Mouse (Mus musculus) ES-Bruce4 (cell line): ENCODE measurements at regions not wholly inside any gene's neighbourhood (a gene's known extent, or its start where the extent isn't known, plus 50 kb on each side); places are given as distances from the start of the nearest gene placed in this dataset.
"Not testable (repeated sequence)": the region's sequence is repeated elsewhere in the genome, so short reads cannot be mapped to it uniquely, and the experiment has no call there.

Source experiments
- H3K27ac ChIP-seq: 2 replicates; pipeline ENCODE4 v1.5.1; 2012; ENCODE audit warnings: low read length, inconsistent platforms; ENCODE audit not compliant: insufficient read depth
- H3K27me3 ChIP-seq: 2 replicates; pipeline ENCODE4 v1.6.1; 2012; ENCODE audit warnings: mild to moderate bottlenecking, low read length, inconsistent platforms; ENCODE audit not compliant: control insufficient read depth, poor library complexity, insufficient read depth, severe bottlenecking
- H3K36me3 ChIP-seq: 2 replicates; pipeline ENCODE4 v1.6.1; 2012; ENCODE audit warnings: inconsistent platforms, mild to moderate bottlenecking, low read length, moderate library complexity; ENCODE audit not compliant: control insufficient read depth, poor library complexity, insufficient read depth, severe bottlenecking
- H3K4me1 ChIP-seq: one replicate; pipeline ENCODE4 v1.8.1; 2011; ENCODE audit warnings: low read length; ENCODE audit not compliant: control insufficient read depth, insufficient read depth
- H3K4me3 ChIP-seq: 2 replicates; pipeline ENCODE4 v1.5.1; 2011; ENCODE audit warnings: low read depth, mild to moderate bottlenecking, low read length
- H3K9ac ChIP-seq: 2 replicates; pipeline ENCODE4 v1.6.1; 2012; ENCODE audit warnings: low read depth, mild to moderate bottlenecking, inconsistent platforms; ENCODE audit not compliant: poor library complexity, severe bottlenecking
- H3K9me3 ChIP-seq: replicated peaks from 2 replicates; pipeline ENCODE4 v1.6.1; 2012; ENCODE audit warnings: mild to moderate bottlenecking, low read length, inconsistent platforms; ENCODE audit not compliant: control insufficient read depth, poor library complexity, insufficient read depth, severe bottlenecking
- CTCF ChIP-seq: IDR thresholded peaks from one replicate; pipeline ENCODE4 v1.8.1; 2011; ENCODE audit warnings: low read depth, low read length
- EP300 ChIP-seq: IDR thresholded peaks from 2 replicates; pipeline ENCODE4 v1.6.1; 2011; ENCODE audit warnings: low read depth, low read length; ENCODE audit not compliant: insufficient read depth
- POLR2A ChIP-seq: IDR thresholded peaks from one replicate; pipeline ENCODE4 v1.8.1; 2011; ENCODE audit warnings: low read length; ENCODE audit not compliant: insufficient read depth

DNA sequence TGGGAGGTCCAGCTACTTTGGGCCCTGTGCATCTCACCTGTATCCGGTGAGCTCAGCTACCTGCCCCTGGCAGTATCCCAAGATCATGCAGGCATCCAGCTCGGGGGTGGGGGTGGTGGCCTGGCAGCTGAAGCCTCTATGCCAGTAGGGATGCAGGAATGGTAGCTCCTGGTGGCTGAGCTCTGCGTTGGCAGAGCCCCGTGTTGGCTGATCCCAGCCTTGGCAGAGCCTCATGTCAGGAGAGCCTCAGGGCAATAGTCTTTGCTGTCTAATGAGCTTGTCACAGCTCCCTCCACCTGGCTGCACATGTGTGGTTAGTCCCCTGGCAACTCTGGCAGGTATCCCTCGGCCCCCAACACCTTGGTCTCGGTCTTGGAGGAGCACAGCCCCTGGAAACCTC lies 153.6 kb downstream of the Kif26a start:
- H3K27me3 ChIP-seq = no peaks in the 10 kb centered on the region
- no peak overlapping the region for H3K4me3 ChIP-seq
- TF ChIP-seq CTCF (no peak), POLR2A (no peak), EP300 (no peak)
- H3K9me3 ChIP-seq = no peaks in the 10 kb centered on the region
- H3K4me1 ChIP-seq = no peaks in the 10 kb centered on the region
- H3K36me3 ChIP-seq = no peaks in the 10 kb centered on the region
- no peak overlapping the region for H3K27ac ChIP-seq
- H3K9ac ChIP-seq = no peak overlapping the region

DNA sequence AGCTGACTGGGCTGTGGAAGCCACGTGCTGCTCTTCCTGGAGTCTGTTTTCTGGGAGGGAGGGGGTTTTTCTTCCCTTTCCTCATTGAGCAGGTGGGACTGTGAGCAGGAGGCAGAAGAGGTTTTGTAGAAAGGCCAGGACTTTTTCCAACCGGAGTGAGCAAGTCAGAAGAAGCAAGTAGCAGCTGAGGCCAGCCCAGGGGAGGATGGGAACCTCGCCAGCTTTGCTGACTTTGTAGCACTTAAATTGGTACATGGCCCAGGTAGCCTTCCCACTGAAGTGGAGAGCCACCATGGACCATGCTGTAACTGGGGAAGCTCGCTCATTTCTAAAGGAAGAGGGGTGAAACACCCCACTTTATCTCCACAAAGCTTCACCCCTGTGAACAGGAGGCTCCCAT lies 154.1 kb downstream of the Kif26a start:
- Histone ChIP-seq H3K27me3 (no peaks in the 10 kb centered on the region), H3K36me3 (no peaks in the 10 kb centered on the region), H3K9ac (no peak overlapping the region), H3K9me3 (no peaks in the 10 kb centered on the region), H3K4me1 (no peaks in the 10 kb centered on the region), H3K27ac (no peak overlapping the region), H3K4me3 (no peak overlapping the region)
- TF ChIP-seq CTCF = no peak
- no peak for TF ChIP-seq EP300
- no peak for TF ChIP-seq POLR2A

DNA sequence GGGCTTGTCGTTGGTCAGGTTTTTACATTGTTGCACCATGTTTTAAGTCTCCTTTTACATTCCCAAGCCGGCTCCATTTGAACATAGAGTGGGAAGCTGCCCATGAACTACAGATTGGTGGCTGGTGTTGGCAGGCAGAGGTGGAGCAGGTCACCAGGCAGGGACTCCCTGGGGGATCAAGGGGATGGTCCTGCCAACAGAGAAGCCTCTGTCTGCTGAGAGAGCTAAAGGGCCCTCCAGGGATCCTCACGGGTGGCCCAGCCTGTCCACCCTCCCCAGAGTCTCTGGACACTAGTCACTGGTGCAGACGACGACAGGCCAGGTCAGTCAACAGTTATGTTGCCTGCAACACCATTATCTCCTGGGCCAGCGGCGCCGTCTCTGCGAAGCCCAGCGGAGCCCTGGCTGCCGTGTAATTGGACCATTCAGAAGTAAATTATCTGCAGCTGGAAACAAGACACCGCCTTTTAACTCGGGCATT lies 155.4 kb downstream of the Kif26a start:
- Histone ChIP-seq H3K27ac (no peak overlapping the region), H3K9me3 (no peaks in the 10 kb centered on the region), H3K27me3 (no peaks in the 10 kb centered on the region), H3K9ac (no peak overlapping the region), H3K36me3 (no peaks in the 10 kb centered on the region), H3K4me3 (no peak overlapping the region), H3K4me1 (no peaks in the 10 kb centered on the region)
- no peak for TF ChIP-seq POLR2A
- no peak for TF ChIP-seq EP300
- TF ChIP-seq CTCF = no peak

DNA sequence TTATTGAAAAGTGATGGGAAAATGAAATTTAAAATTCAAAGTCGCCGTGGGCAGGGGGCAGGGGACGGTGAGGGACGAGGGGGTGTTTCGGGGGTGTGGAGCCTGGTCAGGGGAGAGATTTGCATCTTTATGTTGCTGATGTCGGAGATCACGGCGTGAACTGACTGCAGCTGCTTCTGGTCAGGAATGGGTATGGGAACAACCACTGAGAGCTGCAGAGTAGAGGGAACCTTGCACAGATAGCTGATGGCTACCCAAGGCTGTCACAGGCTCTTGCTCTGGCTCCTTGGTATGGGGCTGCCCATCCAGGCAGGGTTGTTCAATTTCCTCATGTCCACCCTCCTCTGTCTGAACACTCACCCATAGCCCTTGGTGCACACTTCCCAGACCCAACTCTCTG lies 155.9 kb downstream of the Kif26a start:
- Histone ChIP-seq H3K9me3 (no peaks in the 10 kb centered on the region), H3K9ac (no peak overlapping the region), H3K36me3 (no peaks in the 10 kb centered on the region), H3K4me1 (no peaks in the 10 kb centered on the region), H3K27me3 (no peaks in the 10 kb centered on the region), H3K4me3 (no peak overlapping the region), H3K27ac (no peak overlapping the region)
- TF ChIP-seq CTCF (no peak), POLR2A (no peak), EP300 (no peak)

DNA sequence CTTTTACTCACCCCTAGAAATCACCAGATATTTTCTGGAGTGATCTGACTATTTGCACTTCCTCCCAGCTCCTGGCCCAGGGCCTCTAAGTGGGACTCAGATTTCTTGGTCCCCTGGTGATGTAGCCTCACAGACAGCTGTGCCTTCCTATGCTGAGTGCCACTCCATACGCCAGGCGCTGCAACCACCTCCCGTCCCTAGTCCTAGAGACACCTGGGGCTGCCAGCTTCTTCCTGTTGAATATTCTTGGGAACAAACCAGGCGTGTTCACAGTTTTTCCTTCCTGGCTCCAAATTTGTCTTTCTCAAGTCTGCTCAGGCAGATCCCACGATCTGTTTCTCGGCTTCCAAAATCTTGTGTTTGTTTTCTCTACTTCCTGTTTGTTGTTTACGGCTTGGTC lies 160.2 kb downstream of the Kif26a start:
- TF ChIP-seq POLR2A (no peak), CTCF (no peak), EP300 (no peak)
- Histone ChIP-seq H3K9me3 (no peaks in the 10 kb centered on the region), H3K27ac (no peak overlapping the region), H3K36me3 (no peaks in the 10 kb centered on the region), H3K9ac (no peak overlapping the region), H3K4me3 (no peak overlapping the region), H3K4me1 (no peaks in the 10 kb centered on the region), H3K27me3 (no peaks in the 10 kb centered on the region)

DNA sequence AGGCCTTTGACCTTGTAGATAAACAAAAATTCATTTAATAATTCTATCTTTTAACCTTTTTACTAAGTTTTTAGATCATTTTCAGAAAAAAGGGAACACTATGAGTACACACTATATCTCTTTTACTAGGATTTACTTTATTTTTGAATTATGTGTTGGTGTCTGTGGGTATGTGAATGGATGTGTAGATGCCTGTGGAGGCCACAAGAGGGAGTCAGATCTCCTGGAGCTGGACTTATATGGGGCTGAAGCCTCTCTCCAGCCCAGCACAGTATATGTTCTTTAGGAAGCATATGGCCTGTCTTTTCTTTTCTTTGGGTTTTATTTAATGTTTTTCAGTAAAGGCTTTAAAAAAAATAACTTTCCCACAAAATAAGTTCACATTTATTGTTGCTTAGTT lies 162.0 kb downstream of the Kif26a start:
- no peak overlapping the region for H3K9ac ChIP-seq
- no peak overlapping the region for H3K27ac ChIP-seq
- H3K27me3 ChIP-seq = no peaks in the 10 kb centered on the region
- TF ChIP-seq CTCF = peak; percentile 4
- TF ChIP-seq POLR2A = no peak
- no peaks in the 10 kb centered on the region for H3K4me1 ChIP-seq
- H3K4me3 ChIP-seq = no peak overlapping the region
- no peaks in the 10 kb centered on the region for H3K9me3 ChIP-seq
- H3K36me3 ChIP-seq = no peaks in the 10 kb centered on the region

DNA sequence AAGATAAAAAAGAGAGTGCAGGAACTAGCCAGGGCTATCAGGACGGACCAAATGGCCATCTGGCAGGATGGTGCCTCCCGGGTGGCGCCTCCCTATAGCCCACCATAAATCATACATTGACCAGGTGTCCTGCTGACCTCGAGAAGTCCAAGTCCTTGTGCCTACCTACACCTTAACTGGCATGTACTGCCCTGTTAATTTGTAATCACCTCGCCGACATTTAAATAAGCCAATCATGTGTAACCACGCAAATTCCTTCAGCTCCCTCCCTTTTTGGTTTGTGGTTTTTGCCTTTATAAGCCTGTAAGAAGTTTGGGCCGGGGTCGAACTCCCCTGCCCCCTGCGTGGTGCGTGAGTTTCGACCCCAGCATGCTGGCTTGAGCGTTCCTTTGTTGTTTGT lies 163.1 kb downstream of the Kif26a start:
- not testable (repeated sequence) for H3K9ac ChIP-seq, H3K27ac ChIP-seq, H3K27me3 ChIP-seq, H3K4me1 ChIP-seq, H3K36me3 ChIP-seq, H3K4me3 ChIP-seq, H3K9me3 ChIP-seq
